Mouse (Mus musculus) midbrain, postnatal 0 days (tissue): ENCODE measurements around the gene Sez6. TPM values are rescaled to one million over a fixed set of nuclear protein-coding genes. Genes with fewer than 3 reads are reported as not detected.

Experiments used
- ATAC-seq: fragments of 200-750 bp; cut with Nextera tagmentation; 2 replicates; pipeline ENCODE4 v1.8.0; 2017; ENCODE audit warnings: moderate number of reproducible peaks, mild to moderate bottlenecking, moderate TSS enrichment, moderate library complexity; ENCODE audit not compliant: low FRiP score
- DNase-seq: peaks from one replicate; pipeline ENCODE4 v3.0.0-alpha.2; 2015; ENCODE audit warnings: low spot score
- H3K27ac ChIP-seq: fragments of 300-500 bp; sonication (generic); 2 replicates; pipeline ENCODE4 v1.5.1; 2014; ENCODE audit warnings: low read depth, mild to moderate bottlenecking, low read length, mixed read lengths
- H3K27me3 ChIP-seq: fragments of 300-500 bp; sonication (generic); 2 replicates; pipeline ENCODE4 v1.6.1; 2014; ENCODE audit warnings: low read length, control low read depth, mixed read lengths; ENCODE audit not compliant: insufficient read depth
- H3K36me3 ChIP-seq: fragments of 300-500 bp; sonication (generic); 2 replicates; pipeline ENCODE4 v1.6.1; 2014; ENCODE audit warnings: low read length, control low read depth, mixed read lengths; ENCODE audit not compliant: insufficient read depth
- H3K4me1 ChIP-seq: fragments of 300-500 bp; sonication (generic); 2 replicates; pipeline ENCODE4 v1.6.1; 2014; ENCODE audit warnings: mild to moderate bottlenecking, control low read depth, antibody characterized with exemption, low read length, mixed read lengths; ENCODE audit not compliant: insufficient read depth
- H3K4me2 ChIP-seq: fragments of 300-500 bp; sonication (generic); 2 replicates; pipeline ENCODE4 v1.6.1; 2014; ENCODE audit warnings: low read depth, mild to moderate bottlenecking, low read length, mixed read lengths; ENCODE audit not compliant: poor library complexity, severe bottlenecking
- H3K4me3 ChIP-seq: fragments of 300-500 bp; sonication (generic); 2 replicates; pipeline ENCODE4 v1.5.1; 2014; ENCODE audit warnings: low read depth, mild to moderate bottlenecking, low read length, moderate library complexity
- H3K9ac ChIP-seq: fragments of 300-500 bp; sonication (generic); replicated peaks from 2 replicates; pipeline ENCODE4 v1.6.1; 2014; ENCODE audit warnings: mild to moderate bottlenecking, low read length, moderate library complexity, mixed read lengths; ENCODE audit not compliant: poor library complexity, severe bottlenecking
- H3K9me3 ChIP-seq: fragments of 300-500 bp; sonication (generic); 2 replicates; pipeline ENCODE4 v1.6.1; 2016; ENCODE audit warnings: low read length, control low read depth
- CTCF ChIP-seq: IDR thresholded peaks from 2 replicates; pipeline ENCODE4 v1.5.1; 2016; ENCODE audit warnings: antibody characterized with exemption, mild to moderate bottlenecking
- WGBS: fragments of 180-500 bp; shearing (Covaris S2); extraction: QIAGEN DNeasy Blood & Tissue Kit; methylation state at CpG from one replicate; pipeline ENCODE4 v1.1.7; 2014; 5-methylcytosine and 5-hydroxymethylcytosine counted together
- polyA plus RNA-seq: library from polyadenylated mRNA; unstranded; fragments of >200 nt; fragmentation: Nextera tagmentation; extraction: Ambion mirVana; gene quantifications from 2 replicates; pipeline ENCODE4 v1.2.1, GENCODE M21; 2015
- total RNA-seq: library from RNA; depleted of rRNA; stranded (reverse); fragments of >200 nt; gene quantifications from 2 replicates; pipeline ENCODE4 v1.2.3, GENCODE M21; 2014

Sez6 gene
- total and polyA plus RNA-seq, 2 experiments from 2014 or later: 121 to 173 TPM

- Histone ChIP-seq H3K4me1 (no peaks in the 10 kb centered on the region), H3K4me3 (no peak overlapping the region), H3K27me3 (no peaks in the 10 kb centered on the region), H3K36me3 (no peaks in the 10 kb centered on the region), H3K4me2 (no peak overlapping the region), H3K27ac (peak overlapping the region; percentile 28; the same call in 1 of the 2 replicates), H3K9me3 (no peaks in the 10 kb centered on the region), H3K9ac (no peak overlapping the region)
- DNase-seq (no peak), ATAC-seq (no peak)
- TF ChIP-seq CTCF: no peak
- WGBS: 19% methylated on average over 5 of the region's 5 CpGs
Observed at GRCm38 (mm10) chr11:77942230-77942629, 11.6 kb downstream of the Sez6 start.

GRCm38 (mm10) chr11:77947860-77948259, 17.3 kb downstream of the Sez6 start:
- 10% methylated on average over 9 of the region's 9 CpGs for WGBS
- ATAC-seq (peak; percentile 20; the same call in 1 of the 2 replicates), DNase-seq (peak; percentile 75)
- Histone ChIP-seq H3K4me3 (no peak overlapping the region), H3K27me3 (no peaks in the 10 kb centered on the region), H3K27ac (no peak overlapping the region), H3K9me3 (no peaks in the 10 kb centered on the region), H3K36me3 (no peaks in the 10 kb centered on the region), H3K9ac (no peak overlapping the region), H3K4me2 (0 out of 2 replicates have a peak overlapping the region, but pooled peaks have one; percentile 5), H3K4me1 (no peaks in the 10 kb centered on the region)
- no peak for TF ChIP-seq CTCF

- TF ChIP-seq CTCF: no peak
- Histone ChIP-seq H3K4me2 (no peak overlapping the region), H3K9me3 (no peaks in the 10 kb centered on the region), H3K27ac (no peak overlapping the region), H3K4me3 (no peak overlapping the region), H3K27me3 (no peaks in the 10 kb centered on the region), H3K9ac (no peak overlapping the region), H3K36me3 (peaks cover 9% of the 10 kb centered on the region), H3K4me1 (no peaks in the 10 kb centered on the region)
- 31% methylated on average over 12 of the region's 12 CpGs for WGBS
- DNase-seq (no peak), ATAC-seq (no peak)
Observed at GRCm38 (mm10) chr11:77950125-77950685, 19.6 kb downstream of the Sez6 start.

- TF ChIP-seq CTCF: no peak
- no peaks in the 10 kb centered on the region for H3K27me3 ChIP-seq
- H3K27ac ChIP-seq: no peak overlapping the region
- H3K9ac ChIP-seq: no peak overlapping the region
- DNase-seq (peak; percentile 84), ATAC-seq (peak; percentile 58; the same call in 1 of the 2 replicates)
- H3K9me3 ChIP-seq: no peaks in the 10 kb centered on the region
- no peak overlapping the region for H3K4me3 ChIP-seq
- no peaks in the 10 kb centered on the region for H3K4me1 ChIP-seq
- WGBS: 72% methylated on average over 5 of the region's 5 CpGs
- H3K36me3 ChIP-seq: peaks cover 12% of the 10 kb centered on the region
- H3K4me2 ChIP-seq: no peak overlapping the region
Observed at GRCm38 (mm10) chr11:77950797-77951228, 20.2 kb downstream of the Sez6 start.

DNA sequence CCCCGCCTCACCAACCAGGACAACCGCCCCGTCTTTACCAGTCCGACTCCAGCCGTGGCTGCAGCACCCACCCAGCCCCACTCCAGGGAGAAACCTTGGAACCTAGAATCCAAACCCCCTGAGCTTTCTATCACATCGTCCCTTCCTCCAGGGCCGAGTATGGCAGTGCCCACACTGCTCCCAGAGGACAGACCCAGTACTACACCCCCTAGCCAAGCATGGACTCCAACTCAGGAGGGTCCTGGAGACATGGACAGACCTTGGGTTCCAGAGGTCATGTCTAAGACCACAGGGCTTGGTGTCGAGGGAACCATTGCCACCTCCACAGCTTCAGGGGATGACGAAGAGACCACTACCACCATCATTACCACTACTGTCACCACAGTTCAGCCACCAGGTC, 23.1 kb downstream of the Sez6 start:
- peak; percentile 50 for TF ChIP-seq CTCF

DNA sequence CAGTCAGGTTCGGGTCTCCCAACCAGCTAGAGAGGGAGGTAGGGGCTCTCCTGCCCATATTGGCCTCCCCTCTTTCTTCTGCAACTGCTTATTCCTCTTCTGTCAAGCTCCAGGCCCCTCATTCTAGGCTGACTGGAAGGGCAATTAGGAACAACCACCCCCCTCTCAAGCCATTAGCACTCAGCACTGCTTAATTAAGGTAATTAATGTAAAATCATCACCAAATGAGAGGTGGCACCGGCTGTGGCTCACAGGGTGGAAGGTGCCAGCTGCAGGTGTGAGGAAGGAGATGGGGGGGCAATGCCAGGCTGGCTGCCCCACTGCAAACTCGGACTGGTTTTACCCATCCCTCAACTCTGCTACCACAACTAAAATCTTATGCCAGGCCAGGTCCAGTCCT, 25.8 kb downstream of the Sez6 start:
- no peak for DNase-seq
- TF ChIP-seq CTCF: no peak

More for the DNA sequence above, 23.1 kb downstream of the Sez6 start:
- DNase-seq (no peak), ATAC-seq (no peak)
- 60% methylated on average over 9 of the region's 9 CpGs for WGBS
- H3K4me2 ChIP-seq: no peak overlapping the region
- no peak overlapping the region for H3K4me3 ChIP-seq
- peaks cover 12% of the 10 kb centered on the region for H3K36me3 ChIP-seq
- no peak overlapping the region for H3K27ac ChIP-seq
- H3K27me3 ChIP-seq: no peaks in the 10 kb centered on the region
- no peaks in the 10 kb centered on the region for H3K9me3 ChIP-seq
- H3K4me1 ChIP-seq: no peaks in the 10 kb centered on the region
- H3K9ac ChIP-seq: no peak overlapping the region

More for the DNA sequence above, 25.8 kb downstream of the Sez6 start:
- no peak overlapping the region for H3K4me2 ChIP-seq
- H3K27ac ChIP-seq: no peak overlapping the region
- H3K9me3 ChIP-seq: no peaks in the 10 kb centered on the region
- 0 out of 2 replicates have a peak, but pooled peaks cover 4% of the 10 kb centered on the region for H3K4me1 ChIP-seq
- ATAC-seq: no peak
- H3K27me3 ChIP-seq: no peaks in the 10 kb centered on the region
- no peak overlapping the region for H3K4me3 ChIP-seq
- 58% methylated on average over 3 of the region's 3 CpGs for WGBS
- H3K9ac ChIP-seq: no peak overlapping the region
- peaks cover 12% of the 10 kb centered on the region for H3K36me3 ChIP-seq
